Mouse (Mus musculus) heart, adult 8-10 months (tissue): Measurements from ENCODE around the gene Dop1b. TPM values are rescaled to one million over a fixed set of nuclear protein-coding genes. Genes with fewer than 3 reads are reported as not detected.

ENCODE experiments used
- DNase-seq: peaks from one replicate; pipeline ENCODE4 v3.0.0; 2022; ENCODE audit warnings: low spot score
- total RNA-seq, 4 experiments: library from RNA; stranded (reverse); gene quantifications; 2 replicates each; pipeline ENCODE4 v1.2.4; 2022

Gene Dop1b
- total RNA-seq, 4 experiments from 2014 or later: 16.6 to 19.7 (median 16.8) TPM

GRCm38 (mm10) chr16:93712966-93713365 is 1.3 kb downstream of the Dop1b start:
- no peak for DNase-seq

GRCm38 (mm10) chr16:93714426-93714825 is 2.7 kb downstream of the Dop1b start:
- DNase-seq: no peak

GRCm38 (mm10) chr16:93715826-93716225 is 4.1 kb downstream of the Dop1b start:
- no peak for DNase-seq

DNA sequence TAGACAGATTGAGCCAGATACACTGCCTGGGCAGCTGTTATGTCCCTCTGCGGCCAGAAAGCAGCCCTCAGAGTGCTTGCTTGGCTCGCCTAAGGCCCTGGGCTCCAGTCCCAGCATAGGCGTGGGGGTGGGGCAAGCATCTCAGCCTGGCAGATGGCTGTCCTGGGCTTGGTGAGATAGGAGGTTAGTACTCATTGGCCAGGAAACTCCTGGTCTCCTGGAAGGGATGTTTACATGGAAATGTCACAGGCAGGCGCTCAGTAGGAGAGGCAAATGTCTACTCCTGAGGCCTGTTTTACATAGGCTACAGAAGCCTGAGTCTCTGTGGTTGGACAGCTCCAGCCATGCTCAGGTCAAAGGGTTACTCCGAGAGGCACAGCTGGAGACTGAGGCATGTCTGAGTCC is 5.6 kb downstream of the Dop1b start:
- DNase-seq: peak; percentile 78

DNA sequence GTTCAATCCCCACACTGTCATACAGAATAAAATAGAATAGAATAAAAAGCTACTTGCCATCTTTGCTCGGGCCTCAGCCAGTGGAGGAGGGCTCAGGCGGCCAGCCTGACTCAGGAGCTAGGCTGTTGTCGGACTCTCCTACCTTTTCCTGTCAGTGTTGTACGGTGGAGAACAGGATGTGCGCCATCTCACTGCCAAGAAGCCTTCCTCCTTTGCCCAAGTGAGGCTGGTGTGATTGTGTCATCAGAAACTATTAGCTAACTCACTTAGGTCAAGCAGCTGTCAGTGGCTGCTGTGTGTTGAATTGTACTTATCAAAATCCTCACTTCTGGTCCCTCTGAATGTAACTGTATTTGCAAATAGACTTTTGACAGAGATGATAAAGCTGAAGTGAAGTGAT is 10.1 kb downstream of the Dop1b start:
- no peak for DNase-seq

DNA sequence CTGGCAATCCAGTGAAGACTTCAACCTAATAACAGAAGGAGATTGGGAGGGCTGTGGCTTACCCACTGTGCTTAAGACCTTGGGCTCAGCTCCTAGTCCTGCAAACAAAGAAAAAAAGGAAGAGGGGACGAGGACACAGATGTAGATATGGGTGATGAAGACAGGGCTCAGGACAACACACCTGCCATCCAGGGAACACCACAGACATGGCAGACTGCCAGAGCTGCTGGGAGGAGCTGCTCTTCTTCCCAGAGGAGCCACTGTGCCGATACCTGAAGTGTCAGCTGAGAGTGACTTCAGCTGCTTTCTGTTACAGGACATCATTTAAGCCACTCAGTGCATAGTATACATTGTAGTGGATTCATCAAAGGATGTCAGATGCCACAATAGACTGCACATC is 10.8 kb downstream of the Dop1b start:
- no peak for DNase-seq

GRCm38 (mm10) chr16:93725417-93726144 is 13.9 kb downstream of the Dop1b start:
- no peak for DNase-seq

GRCm38 (mm10) chr16:93726186-93726585 is 14.5 kb downstream of the Dop1b start:
- DNase-seq: no peak

GRCm38 (mm10) chr16:93728676-93729075 is 17.0 kb downstream of the Dop1b start:
- DNase-seq: no peak

DNA sequence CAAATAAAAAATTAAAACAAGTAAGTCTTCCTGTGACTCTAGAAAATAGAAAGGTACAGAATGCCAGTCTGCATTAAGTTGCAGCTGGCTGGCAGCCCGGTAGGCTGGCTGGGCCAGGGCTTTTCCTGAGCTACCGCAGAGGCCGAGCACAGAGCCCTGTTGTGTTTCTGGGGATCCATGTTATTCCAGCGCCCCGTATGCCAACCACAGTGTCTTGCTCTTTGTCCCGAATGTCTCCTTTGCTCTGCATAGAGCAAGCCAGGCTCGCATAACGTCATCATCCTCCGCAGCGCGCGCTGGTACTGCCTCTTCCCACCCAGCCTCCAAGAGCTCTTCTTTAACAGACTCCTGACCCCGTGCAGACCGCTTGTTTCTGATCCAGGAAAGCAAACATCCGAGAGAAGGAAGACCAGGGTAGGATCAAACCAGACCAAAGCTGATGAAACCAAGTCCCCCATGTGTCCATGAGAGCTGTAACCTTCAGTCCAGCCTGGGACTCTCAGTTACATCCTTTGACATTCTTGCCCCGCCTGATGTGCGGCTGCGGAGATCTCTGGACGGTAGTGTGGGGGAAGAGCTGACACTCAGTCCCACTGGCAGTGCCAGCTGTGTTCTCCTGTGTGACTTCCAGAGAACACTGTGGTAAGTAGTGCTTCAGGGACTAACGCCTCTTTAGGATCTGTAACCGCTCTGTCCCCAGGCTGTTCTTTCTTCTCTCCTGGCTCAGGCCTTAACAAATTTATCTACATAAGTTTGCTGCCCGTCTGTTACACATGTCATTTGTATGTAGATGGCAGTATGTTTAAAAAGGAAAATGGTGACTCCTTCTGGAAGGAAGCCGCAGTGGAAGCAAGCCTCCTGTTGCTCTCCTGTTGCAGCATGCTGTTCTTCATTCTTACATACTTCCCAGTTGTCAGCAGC is 18.4 kb downstream of the Dop1b start:
- DNase-seq: no peak

GRCm38 (mm10) chr16:93731310-93731709 is 19.6 kb downstream of the Dop1b start:
- DNase-seq: no peak

DNA sequence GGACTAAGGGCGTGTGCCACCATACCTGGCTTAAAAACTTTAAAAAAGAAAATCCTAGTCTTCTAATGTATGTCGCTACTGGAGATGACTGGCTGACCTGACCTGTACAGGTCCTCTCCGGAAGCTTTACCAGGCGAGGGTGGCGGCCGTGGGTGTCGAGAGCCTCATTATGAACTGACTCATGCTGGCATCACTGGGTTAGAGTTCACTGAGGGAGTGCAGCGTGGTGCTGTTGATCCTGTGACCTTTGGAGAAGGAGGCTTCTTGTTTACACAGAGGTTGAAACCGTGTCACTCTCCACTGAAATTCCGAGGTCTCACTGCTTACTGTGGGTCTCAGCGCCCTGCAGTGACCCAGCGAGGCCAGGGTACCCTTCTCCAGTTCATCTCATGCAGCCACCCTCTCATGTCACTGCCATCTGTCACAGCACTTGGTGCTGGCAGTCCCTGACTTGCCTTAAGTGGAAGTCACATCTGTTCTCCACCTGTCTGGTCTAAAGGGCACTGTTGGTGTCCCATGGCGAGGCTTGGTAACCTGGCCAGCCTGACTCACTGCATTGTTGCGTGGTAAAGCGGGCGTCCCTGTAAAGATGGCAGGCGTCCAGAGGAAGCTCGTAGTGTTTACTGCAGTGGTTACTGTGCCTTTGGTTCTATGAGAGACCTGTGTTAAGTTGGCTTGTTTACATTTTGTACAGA is 21.3 kb downstream of the Dop1b start:
- DNase-seq: no peak

- DNase-seq: no peak
Measured at GRCm38 (mm10) chr16:93739251-93739650, 27.5 kb downstream of the Dop1b start.

GRCm38 (mm10) chr16:93742903-93743302 is 31.2 kb downstream of the Dop1b start:
- no peak for DNase-seq

DNA sequence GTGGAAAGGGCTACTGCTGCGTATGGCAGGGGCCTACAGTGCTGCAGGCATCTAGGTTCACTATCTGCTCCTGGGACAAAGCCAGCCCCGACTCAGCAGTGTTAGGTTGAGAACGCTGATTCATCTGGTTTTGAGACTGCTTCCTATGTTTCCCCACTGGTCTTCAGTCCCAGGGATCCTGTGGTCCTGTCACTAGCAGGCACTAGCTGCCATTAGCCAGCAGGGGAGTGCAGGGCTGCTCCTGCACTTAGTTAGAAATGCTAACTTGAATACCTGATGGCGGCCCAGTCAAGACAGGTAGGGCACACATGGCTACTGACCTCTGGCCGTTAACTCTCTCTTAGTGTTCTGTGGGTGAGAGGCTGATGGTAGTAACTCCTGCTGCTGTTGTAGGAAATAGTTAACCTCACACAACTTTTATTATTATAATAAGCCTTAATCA is 32.4 kb downstream of the Dop1b start:
- DNase-seq: no peak

DNA sequence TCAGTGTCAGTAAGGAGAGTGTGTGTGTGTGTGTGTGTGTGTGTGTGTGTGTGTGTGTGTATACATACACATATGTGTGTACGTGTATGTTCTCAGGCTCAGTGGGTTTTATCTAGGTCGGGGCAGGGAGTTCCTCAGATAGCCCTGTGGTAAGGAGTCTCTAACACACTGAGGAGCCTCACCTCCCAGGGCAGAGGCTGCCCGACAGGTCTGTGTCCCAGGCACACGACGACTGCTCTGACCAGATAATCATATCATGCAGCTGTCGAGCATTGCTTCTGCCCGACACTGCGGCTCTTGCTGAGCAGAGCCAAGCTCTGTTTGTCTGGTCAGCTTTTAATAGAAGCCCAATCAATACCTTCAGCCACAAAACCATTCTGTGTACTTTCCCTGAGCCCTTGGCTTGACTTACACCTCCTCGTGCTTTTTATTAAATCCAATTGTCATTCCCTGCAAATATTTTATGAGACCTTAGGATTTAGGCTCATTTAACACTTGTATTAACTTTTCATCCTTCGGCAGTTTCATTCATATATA is 33.2 kb downstream of the Dop1b start:
- DNase-seq: no peak

DNA sequence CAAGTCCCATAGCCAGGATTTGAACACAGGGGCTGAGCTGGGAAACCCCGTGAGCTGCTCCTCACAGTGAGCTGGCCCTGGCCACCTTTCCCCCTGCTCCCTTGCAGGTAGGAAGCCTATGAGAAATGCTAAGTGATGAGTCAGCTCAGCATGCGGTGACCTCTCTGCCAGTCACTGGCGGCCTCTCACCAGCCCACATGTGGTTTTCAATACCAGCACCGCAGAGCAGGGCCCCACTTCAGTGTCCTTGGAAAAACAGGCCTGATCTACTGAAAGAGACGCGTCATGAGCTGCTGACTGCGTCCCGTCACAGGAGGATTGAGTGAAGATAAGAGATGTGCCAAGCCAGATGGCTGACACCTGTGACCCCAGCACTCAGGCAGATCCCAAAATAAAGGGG is 34.7 kb downstream of the Dop1b start:
- no peak for DNase-seq

GRCm38 (mm10) chr16:93746957-93747356 is 35.3 kb downstream of the Dop1b start:
- no peak for DNase-seq

- no peak for DNase-seq
Measured at GRCm38 (mm10) chr16:93747421-93747820, 35.7 kb downstream of the Dop1b start.

- no peak for DNase-seq
Measured at GRCm38 (mm10) chr16:93749147-93749910, 37.6 kb downstream of the Dop1b start.

DNA sequence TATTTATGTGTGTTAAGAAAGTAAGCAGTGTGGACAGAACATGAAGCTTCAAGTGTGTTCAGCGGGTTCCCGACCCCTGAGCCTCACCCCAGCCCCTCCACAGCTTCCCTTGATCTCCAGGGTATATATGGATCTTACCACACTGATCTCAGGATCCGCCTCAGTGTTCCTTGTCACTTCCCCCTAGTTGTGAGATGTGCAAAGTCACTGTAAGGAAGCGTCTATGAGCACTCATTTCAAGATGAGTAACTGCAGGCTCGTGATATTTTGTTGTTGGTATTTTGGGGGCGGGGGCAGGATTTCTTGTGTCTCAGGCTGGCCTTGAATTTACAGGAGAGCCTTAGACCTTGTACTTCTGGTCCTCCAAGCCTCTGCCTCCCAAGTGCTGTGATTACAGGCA is 38.8 kb downstream of the Dop1b start:
- DNase-seq: no peak
